Mouse (Mus musculus) urinary bladder, postnatal 0 days (tissue): ENCODE results near the gene Rangrf. TPM values are rescaled to one million over a fixed set of nuclear protein-coding genes. Genes with fewer than 3 reads are reported as not detected.

ENCODE experiments used
- microRNA-seq: library from miRNA; unstranded; fragments of <30 nt; microRNA quantifications from one replicate; pipeline ENCODE4, GENCODE M21; 2016
- polyA plus RNA-seq: library from polyadenylated mRNA; unstranded; fragments of >200 nt; fragmentation: Nextera tagmentation; extraction: Ambion mirVana; gene quantifications from 2 replicates; pipeline ENCODE4 v1.2.1, GENCODE M21; 2015

Rangrf gene
- polyA plus RNA-seq: 31.2 and 32.5 TPM in 2 replicates

DNA sequence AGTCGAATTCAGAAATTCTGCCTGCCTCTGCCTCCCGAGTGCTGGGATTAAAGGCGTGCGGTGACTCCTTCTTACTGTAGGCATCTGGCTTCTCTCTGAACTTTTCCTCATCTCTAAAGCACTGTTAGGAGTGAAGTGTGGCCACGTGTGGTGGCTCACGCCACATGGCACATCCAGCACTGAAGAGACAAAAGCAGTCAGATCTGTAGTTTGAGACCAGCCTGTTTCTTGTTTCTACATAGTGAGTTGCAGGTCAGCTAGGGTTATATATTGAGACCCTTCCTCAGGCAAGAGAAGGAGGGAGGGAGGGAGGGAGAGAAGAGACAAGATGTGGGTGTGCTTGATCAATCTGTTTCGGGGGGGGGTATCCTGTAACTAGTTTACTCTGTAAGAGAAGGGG, at the start of gene Rangrf:
Rangrf (minus strand) TSS at position 101 of the 400 bp plus-strand sequence.

DNA sequence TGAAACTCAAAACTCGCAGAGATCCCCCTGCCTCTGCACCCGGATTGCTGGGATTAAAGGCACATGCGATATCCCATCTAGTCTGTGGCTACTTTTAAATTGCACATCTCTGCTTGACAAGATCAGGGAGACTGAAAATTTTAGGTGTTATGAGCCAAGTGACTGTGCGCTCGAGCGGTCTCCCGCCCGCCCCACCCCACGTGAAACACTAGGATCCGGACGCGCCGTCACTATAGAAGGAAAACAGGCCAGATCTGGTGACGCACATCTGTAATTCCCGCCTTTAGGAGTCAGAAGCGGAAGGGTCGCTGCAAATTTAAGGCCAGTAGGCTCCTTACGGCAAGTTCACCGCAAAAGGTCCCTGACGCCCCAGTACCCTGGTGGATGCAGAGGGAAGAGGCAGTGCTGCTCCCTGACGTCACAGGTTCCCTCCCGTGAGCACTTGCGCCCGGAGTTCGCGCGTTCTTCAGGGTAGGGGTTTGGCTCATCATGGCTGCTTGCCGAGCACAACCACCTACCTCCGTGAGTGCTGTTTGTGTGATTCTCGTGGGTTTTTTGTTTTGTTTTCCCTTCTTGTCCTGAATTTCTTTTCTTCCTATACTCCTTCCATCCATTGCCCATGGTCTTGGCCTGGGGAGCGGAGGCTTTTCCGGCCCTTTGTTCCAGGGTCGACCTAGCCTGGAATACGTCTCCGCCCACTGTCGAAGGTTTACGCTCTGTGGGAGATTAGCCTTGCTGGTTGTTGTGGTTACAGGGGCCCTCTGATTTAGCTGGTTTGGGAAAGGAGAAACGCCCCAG, 40.9 kb upstream of the Rangrf start, which contains the start of gene Ctc1:
Ctc1 (plus strand) TSS at position 268 of the 798 bp plus-strand sequence.

DNA sequence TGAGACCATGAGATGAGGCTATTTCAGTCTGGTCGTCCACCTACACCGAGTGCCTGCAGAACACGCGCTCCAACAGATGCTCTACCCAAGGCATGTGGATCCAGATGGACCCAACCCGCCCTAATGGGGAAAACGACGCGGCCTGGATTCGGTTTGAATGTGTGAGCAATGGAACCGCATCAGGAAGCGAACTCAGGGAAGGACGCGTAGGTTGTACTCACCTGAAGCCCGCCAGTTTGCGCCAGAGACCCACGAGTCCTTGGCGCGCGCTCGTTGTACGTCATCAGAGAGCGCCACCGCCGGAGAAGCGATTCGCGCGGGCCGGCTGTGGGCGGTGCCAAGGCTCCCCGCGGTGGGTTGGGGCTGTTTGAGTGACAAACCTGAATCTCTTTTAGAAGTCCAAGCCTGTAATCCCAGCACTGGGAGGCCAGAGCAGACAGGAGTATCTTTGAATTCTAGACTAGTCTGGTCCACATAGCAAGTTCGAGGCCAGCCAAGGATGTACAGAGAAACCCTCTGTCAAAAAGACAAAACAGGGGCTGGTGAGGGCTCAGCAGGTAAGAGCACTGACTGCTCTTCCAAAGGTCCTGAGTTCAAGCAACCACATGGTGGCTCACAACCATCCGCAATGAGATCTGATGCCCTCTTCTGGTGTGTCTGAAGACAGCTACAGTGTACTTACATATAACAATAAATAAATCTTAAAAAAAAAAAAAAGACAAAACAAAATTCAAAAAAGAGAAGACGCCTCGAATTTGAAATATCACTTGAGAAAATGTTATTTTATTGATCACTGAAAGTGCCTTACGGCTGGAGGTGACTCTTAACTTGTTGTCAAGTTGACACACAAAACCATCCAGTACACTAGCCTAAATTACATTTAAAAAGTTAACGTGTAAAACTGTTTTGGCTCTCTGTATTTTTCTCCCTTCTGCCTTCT, 33.5 kb upstream of the Rangrf start, which contains the start of gene Pfas:
Pfas (minus strand) TSS at position 279 of the 940 bp plus-strand sequence.

DNA sequence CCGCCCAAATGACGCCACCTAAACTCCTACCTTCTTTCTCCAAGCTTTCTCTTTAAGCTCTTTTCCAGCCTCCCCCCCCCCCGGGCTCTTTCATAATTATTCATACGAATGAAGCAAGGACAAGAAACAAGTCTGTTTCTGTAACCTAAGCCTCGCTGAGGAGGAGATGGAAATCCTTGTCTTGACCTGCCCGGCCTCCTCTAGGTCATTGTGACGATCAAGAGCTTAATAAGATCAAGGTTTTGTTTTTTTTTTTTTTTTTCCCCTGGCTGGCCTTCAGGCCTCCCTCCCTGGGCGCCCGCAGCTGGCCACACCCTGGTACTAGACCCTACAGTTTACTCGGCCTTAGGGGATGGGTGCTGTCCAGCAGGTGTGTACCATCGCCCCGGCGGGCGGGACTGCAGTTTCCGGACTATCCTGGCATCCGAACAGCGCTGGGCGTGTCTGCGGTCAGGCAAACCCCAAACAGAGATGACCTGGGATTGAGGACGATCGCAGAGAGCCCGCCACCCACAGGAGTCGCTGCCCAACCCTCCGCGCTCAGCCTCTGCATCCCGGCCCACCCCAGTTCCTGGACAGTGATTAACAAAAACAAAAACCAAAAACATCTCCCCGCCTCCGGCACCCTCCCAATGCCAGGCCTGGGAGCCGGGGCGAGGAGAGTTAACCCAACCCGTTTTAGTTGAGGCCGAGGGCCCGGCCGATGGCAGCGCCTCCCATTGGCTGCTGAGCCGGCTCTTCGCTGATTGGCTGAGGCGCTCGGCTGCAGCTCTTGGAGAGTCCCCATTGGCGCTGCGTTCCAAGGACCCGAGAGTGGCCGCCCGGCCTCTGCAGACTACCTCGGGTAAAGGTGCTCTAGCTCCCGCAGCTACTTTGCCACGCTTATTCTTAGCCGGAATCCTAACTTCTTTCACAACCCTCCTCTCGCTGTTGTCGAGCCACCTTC, 7.4 kb downstream of the Rangrf start, which contains the start of gene Slc25a35:
Slc25a35 (plus strand) TSS at position 795 of the 946 bp plus-strand sequence.

DNA sequence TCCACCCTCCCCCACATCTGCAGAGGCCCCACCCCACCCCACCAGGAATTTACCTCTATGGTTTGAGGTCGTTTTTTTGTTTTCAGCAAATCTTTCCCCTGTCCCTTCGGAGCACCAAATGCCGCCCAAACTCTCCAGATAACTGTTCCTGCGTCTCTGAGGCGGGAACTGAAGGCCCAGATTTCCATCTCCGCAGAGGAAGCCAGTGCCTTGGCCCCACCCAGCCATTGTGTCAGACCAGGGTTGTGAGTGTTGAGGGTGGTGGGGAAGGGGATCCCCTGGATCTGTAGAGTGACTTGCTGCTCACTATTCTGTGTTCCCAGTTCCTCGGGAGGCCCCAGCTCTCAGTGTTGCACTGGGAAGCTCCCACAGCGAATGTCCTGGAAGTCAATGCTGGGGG, 17.7 kb downstream of the Rangrf start, which contains the start of gene Arhgef15:
Arhgef15 (minus strand) TSS at position 173 of the 400 bp plus-strand sequence.

DNA sequence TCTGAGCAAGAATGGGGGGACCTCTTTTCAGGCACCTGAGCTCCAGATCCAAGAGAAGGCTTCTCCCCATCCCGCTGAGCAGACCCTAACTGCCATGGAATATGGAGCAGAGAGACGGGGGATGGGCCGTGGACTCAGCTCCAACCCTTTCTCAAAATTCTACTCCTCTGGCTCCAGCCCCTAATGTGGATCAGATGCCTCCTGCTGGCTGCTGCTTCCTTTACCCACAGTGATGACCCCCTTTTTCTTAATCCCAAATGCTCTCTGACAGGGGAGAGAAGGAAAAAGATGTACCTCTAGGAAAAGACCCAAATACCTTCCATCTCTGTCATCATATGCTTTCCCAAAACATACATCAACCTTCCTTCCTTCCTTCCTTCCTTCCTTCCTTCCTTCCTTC, 48.0 kb downstream of the Rangrf start, which contains the start of gene Odf4:
Odf4 (minus strand) TSS at position 101 of the 400 bp plus-strand sequence.

Small RNA genes lying within 50 kb of the gene (microRNA-seq; reads per million reads assigned to microRNA genes)
- 2.8 reads per million for gene Mir3062

Other genes with a start within 250 kb of the Rangrf start
- 79.9 and 88.8 TPM in 2 replicates for gene Ndel1, start 103.3 kb downstream of the Rangrf start, polyA plus RNA-seq
- not detected in 2 replicates for gene Rnf222, start 86.6 kb downstream of the Rangrf start, polyA plus RNA-seq
- gene Rpl26, start 73.6 kb downstream of the Rangrf start, polyA plus RNA-seq: 870 and 884 TPM in 2 replicates
- not detected in 2 replicates for gene Odf4, start 48.1 kb downstream of the Rangrf start, polyA plus RNA-seq
- 2.3 and 2.5 TPM in 2 replicates for gene Arhgef15, start 17.7 kb downstream of the Rangrf start, polyA plus RNA-seq
- 5.3 and 7.2 TPM in 2 replicates for gene Slc25a35, start 7.1 kb downstream of the Rangrf start, polyA plus RNA-seq
- gene Pfas, start 33.3 kb upstream of the Rangrf start, polyA plus RNA-seq: 9.6 and 10.6 TPM in 2 replicates
- gene Ctc1, start 40.7 kb upstream of the Rangrf start, polyA plus RNA-seq: 16.5 and 21.5 TPM in 2 replicates
- 20.7 and 30.7 TPM in 2 replicates for gene Aurkb, start 70.5 kb upstream of the Rangrf start, polyA plus RNA-seq
- 11.9 and 12.3 TPM in 2 replicates for gene Borcs6, start 84.5 kb upstream of the Rangrf start, polyA plus RNA-seq
- 33.3 and 39.1 TPM in 2 replicates for gene Tmem107, start 95.6 kb upstream of the Rangrf start, polyA plus RNA-seq
- 48.6 and 55.5 TPM in 2 replicates for gene Vamp2, start 113.3 kb upstream of the Rangrf start, polyA plus RNA-seq
- 14.4 and 17.4 TPM in 2 replicates for gene Per1, start 120.0 kb upstream of the Rangrf start, polyA plus RNA-seq
- 0.11 and 0.26 TPM in 2 replicates for gene Hes7, start 145.2 kb upstream of the Rangrf start, polyA plus RNA-seq
- gene 9130213A22Rik, start 147.4 kb upstream of the Rangrf start, polyA plus RNA-seq: 0.45 and 0.59 TPM in 2 replicates
- 8.5 and 10.1 TPM in 2 replicates for gene Aloxe3, start 150.7 kb upstream of the Rangrf start, polyA plus RNA-seq
- 0.05 and 0.11 TPM in 2 replicates for gene Alox12b, start 181.8 kb upstream of the Rangrf start, polyA plus RNA-seq
- gene Alox8, start 222.7 kb upstream of the Rangrf start, polyA plus RNA-seq: not detected in 2 replicates